Mouse (Mus musculus) cerebellum, adult 11 months (tissue): ENCODE measurements at regions not wholly inside any gene's neighbourhood (a gene's known extent, or its start where the extent isn't known, plus 50 kb on each side); places are given as distances from the start of the nearest gene placed in this dataset.

Source experiments
- DNase-seq: peaks from one replicate; pipeline ENCODE4 v3.0.0; 2022

GRCm38 (mm10) chr10:96786903-96787571 is 170.2 kb downstream of the Btg1 start:
- DNase-seq = no peak

- no peak for DNase-seq
Measured at GRCm38 (mm10) chr10:96787572-96787946, 170.8 kb downstream of the Btg1 start.

GRCm38 (mm10) chr10:96788352-96789016 is 171.7 kb downstream of the Btg1 start:
- no peak for DNase-seq

DNA sequence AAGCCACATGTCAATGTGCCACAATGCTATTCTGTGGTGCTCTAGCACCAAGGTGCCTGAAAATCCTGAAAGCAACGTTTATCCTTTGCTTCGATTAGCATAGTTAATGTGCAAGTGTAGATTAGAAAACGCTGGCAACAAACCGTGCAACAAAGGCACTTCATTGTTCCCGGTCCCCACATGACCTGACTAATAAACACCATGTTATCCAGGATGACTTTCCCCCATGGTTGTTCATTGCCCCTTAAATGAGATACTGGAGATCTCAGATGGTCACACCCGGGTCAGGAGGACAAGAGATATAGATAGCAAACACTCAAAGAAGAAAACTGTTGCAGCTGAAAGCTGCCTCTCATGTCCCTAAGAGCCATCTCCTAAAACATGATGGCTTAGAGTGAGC is 180.3 kb downstream of the Btg1 start:
- no peak for DNase-seq

DNA sequence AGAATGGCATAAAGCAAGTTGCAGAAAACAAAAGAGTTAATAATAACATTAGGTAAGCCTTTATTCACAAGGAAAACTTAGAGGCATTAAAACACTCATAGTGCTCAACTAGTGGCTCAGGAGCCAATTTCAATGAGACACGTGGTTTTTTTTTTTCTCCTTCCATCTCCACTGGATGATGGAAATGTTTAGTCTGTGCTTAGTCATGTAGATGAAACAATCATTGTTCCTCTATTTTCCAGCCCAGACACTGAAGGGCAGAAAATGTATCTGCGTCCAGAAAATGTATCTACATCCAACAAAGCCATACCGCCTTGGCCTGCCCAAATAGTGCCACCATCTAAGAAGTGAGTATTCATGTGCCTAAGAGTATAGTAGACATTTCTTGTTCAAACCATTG is 184.0 kb downstream of the Btg1 start:
- no peak for DNase-seq

DNA sequence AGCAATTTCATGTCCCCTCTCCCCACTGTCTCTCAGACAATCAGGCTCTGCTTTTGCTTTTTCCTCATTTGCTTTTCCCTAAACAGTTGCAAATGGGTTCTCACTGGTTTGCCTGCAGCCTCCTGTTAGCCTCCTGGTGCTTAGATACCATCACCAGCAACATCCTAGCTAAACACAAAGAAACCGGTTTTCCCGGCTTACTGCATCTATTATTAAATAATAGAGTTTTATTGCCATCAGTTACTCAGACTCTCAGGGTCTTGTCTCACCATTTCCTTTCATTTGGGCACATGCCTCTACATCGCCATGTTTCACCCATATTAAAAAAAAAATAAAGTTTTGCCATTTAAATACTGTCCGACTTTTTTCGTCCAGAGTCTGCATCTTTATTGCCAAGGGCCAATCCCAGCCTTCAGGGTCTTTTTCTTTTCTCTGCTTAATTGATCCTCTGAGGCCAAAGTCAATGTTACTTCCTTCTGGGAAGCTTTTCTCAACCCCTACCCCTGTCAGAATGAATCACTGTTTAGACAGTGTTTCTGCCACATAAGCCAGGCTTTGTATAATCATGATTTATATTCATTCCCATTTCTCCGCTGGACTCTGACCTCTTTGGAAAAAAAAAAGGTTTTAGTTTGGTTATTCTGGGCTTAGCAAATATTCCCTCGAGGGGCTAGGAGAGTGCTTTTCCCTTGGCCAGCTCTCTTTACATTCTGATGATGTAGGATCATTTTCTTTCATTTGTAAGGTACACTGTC is 187.4 kb downstream of the Btg1 start:
- no peak for DNase-seq

DNA sequence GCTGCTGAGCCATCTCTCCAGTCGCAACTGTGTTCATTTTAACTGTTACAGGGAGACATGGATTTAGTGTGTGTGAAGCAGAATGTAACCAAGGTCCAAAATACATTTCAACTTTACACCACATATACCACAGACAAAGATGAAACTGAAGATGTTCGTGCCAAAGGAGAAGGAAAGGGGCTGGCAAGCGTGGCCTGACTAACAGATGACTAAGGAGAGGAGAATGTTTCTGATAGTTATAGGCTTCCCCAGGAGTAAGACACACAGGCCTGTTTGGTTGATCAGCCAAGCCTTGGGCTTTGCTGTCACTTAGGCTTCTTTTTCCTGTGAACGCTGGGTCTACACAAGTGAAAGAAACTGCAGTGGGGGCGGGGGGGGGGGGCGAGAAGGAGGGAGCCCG is 189.8 kb downstream of the Btg1 start:
- DNase-seq = no peak

GRCm38 (mm10) chr10:96821852-96822251 is 205.0 kb downstream of the Btg1 start:
- no peak for DNase-seq

DNA sequence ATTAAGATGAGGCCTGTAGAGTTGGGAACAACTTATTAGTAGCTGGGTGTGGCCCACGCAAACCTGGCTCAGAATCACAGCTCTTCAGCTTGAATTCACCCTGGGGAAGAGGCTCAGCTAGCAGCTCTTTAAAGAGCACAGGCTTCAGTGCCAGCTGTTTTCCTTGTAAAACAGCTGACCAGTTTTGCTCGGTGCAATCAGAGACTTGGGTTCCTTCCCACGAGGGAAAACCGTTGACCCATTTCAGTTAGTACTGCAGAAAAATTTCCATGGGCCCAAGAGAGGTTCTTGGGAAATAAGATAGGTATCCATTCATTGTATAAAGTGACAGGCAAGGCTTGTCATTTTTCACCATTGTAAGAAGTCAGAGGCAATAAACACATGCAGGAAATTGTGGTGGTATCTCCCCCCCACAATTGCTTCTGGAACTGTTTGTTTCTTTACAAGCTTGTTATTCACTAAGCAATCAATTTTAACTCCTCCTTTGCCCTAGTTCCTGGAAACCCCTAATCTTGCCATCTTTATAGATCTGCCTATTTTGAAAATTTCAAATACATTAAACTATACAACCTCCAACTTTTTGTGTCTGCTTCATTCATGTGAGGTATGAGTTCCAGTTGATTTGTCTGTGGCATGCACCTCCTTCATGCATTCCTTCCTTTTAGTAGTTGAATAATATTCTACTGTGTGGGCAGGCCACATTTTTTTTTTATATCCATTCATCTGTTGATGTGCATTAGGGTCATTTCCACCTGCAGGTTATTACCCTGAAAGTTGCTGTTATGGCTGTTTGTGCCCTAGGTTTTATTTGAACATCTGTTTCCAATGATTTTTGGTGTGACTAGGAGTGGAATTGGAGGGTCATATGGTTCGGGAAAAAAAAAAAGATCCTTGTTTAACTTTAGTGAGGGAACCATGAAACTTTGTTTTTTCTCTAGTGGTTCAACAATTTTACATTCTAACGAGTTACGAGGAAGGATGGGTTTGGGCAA is 205.8 kb downstream of the Btg1 start:
- no peak for DNase-seq

DNA sequence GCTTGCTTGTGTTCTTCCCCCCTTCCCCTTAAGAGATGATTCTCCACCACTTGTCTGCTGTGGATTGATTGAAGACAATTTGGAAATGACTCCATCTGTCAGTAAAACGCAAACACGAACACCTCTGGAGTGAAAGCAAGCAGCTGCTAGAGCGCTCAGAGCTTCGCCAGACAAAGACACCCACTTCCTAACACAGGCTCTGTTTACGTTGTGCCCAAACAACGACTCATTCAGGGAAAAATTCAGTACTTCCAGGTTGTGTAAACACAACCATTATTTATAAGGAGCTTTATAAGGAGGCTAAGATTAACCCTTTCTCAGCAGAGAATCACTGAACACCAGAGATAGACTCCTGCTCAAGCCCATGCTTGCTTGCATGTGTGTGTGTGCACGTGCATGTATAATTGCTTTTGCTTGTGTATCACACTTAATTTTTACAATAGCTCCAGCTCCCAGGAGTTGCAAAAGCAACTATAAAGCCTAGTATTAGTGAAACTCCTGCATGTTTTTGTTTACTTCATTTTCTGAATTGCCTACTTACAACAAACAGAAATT is 209.5 kb downstream of the Btg1 start:
- DNase-seq = no peak

GRCm38 (mm10) chr10:96827971-96828370 is 211.2 kb downstream of the Btg1 start:
- peak; percentile 39 for DNase-seq

DNA sequence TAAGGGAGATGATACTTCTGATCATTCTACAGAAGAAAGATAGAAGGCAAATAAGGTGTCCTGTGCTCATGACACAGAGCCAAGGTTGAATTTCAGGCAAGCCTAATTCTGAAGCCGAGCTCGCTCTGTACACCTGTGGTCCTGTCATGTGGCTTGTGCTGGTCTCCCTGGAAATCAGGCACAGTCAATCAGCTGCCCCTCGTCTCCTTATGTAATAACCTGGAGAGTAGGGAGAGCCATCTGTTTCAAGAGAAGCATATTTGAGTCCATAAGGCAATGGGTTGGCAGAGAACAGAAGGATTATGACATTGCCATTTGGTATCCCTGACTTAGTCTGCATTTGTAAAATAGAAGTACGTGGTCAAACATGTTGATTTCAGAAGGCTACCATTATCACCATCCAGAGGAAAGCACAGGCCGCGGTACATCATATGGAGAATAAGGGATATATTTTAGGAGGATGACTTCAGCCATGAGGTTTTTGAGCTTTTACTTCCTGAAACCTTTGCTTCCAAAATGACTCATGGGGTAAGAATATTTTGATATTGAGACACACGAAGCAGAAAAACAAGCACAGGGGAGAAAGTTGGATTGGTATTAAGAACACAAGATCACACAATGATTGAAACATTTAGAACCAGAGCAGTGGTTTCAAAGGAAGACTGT is 211.9 kb downstream of the Btg1 start:
- peak; percentile 87 for DNase-seq

DNA sequence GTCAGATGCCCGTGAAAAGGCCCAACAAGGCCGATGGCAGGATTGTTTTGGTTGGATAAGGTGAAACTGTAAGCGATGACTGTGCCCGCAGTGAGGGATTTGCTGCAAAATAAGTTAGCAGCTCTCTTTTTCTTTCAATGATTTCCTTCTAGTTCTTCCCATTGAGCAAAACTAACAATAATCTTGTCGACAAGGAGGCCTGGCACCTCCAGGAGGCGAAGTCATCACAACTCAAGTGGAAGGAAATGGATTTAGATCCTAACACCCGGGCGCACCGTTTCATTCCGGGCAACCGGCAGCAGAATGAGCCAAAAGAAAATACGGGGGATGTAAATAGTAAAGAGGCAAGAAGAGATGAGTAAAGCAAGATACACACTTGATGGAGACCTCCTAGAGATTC is 214.3 kb downstream of the Btg1 start:
- DNase-seq = peak; percentile 35

- DNase-seq = no peak
Measured at GRCm38 (mm10) chr10:96837230-96837629, 220.4 kb downstream of the Btg1 start.

GRCm38 (mm10) chr10:96841128-96841527 is 224.3 kb downstream of the Btg1 start:
- peak; percentile 48 for DNase-seq

- DNase-seq = peak; percentile 31
Measured at GRCm38 (mm10) chr10:96841956-96842355, 225.2 kb downstream of the Btg1 start.

DNA sequence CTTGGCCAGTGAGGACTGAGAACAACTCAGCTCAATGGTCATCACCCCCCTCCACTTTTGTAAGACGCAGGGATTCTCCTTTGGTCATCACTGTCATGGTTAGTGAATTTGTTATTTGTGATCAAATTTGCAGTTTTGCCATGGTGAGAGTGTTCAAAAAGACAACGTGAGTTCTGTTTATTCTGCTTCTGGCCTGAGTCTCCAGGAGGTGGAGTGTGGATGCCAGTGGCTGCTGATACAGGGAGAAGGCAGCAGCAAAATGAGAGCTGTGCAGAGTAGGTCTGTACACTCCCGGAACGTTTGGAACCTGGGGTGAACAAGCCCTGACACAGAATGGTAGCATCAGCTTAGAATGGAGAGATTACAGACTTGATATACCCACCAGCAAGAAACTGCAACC is 229.1 kb downstream of the Btg1 start:
- peak; percentile 33 for DNase-seq

DNA sequence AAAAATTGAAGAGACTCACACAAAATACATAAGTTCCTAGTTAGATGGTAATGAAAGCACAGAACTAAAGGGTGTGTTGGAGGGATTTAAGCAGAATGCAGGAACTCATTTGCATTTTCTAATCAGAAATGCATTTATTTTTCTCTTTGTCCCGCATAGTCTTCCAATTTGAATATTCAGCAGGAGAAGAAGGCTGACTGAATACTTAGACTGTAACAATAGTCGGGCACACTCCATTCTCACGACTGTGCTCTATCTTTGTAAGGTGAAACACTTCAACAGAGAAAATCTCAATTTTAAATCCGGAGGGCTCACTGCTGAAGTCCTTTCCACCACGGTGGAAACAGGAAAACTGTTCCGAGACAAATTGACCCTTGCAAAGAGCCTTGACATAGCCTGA is 230.2 kb downstream of the Btg1 start:
- DNase-seq = no peak

DNA sequence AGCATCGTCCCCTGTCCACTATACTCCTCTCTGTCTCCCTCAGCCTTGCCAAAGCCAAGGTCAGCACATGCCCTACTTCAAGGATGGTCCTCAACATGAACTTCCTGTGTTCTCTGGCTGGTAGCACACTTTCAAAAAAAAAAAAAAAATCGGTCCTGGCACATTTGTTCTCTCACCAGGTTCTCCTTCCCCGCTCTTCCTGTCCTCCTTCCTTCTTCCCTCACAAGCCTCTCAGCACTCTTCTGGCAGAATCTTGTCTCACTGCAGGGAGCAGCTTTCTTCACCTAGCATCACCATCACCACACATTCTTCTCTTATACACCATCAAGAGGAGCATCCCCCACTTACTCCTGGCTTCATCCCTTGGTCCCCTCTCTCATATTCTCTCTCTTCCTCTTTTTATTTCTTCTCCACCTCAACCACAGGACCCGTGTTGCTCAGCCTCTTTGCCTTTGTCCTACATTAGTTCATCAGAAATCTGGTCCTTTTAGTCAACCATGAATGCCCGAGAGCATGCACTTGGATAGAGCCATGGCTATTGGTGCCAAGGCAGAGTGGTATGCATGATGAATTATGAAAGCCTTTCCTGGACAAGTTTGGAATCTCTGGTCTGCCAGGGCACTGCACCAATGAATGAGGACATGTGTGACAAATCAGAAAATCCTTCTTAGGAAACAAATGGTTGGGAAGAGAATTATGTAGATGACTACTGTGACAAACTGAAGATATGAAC is 230.8 kb downstream of the Btg1 start:
- peak; percentile 85 for DNase-seq

DNA sequence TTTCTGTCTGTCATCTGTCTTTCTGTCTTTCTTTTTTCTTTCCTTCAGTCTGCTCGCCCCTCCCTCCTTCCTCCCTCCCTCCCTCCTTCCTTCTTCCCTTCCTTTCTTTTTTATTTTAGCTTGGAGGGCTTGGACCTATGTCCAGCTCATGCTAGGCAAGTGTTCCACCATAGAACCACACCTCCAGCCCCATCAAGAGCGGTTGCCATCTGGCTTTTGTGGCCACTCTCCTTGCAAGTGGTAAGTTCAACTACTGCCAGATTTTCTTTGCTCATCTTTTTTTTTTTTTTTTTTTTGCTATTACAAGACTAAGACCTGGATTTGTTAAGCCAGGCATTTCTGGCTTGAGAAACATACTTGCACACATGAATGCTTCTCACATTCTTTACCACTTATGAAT is 231.7 kb downstream of the Btg1 start:
- no peak for DNase-seq

- DNase-seq = no peak
Measured at GRCm38 (mm10) chr10:96860366-96860765, 243.6 kb downstream of the Btg1 start.
